Mouse (Mus musculus) G1E (cell line): Measurements from ENCODE around the gene Ces2g. TPM values are rescaled to one million over a fixed set of nuclear protein-coding genes. Genes with fewer than 3 reads are reported as not detected.

ENCODE experiments used
- ATAC-seq: 2 replicates; pipeline ENCODE4 v1.8.0; 2016; ENCODE audit warnings: mild to moderate bottlenecking; ENCODE audit not compliant: insufficient number of reproducible peaks, poor library complexity, low FRiP score, severe bottlenecking; ENCODE audit errors: extremely low read depth
- DNase-seq: peaks from one replicate; pipeline ENCODE4 v3.0.0; 2012; ENCODE audit warnings: low spot score
- H3K27me3 ChIP-seq: 2 replicates; pipeline ENCODE4 v1.6.1; 2012; ENCODE audit warnings: mild to moderate bottlenecking, low read length, inconsistent platforms; ENCODE audit not compliant: insufficient read depth
- H3K36me3 ChIP-seq: replicated peaks from 2 replicates; pipeline ENCODE3; 2012; ENCODE audit warnings: mild to moderate bottlenecking, inconsistent platforms
- H3K4me1 ChIP-seq: 2 replicates; pipeline ENCODE4 v1.6.1; 2012; ENCODE audit warnings: low read depth, low read length, inconsistent platforms, mixed read lengths; ENCODE audit not compliant: insufficient read depth
- H3K4me3 ChIP-seq: 2 replicates; pipeline ENCODE4 v1.5.1; 2012; ENCODE audit warnings: low read depth, mild to moderate bottlenecking, inconsistent platforms, low read length, moderate library complexity, mixed read lengths
- H3K9me3 ChIP-seq: replicated peaks from 2 replicates; pipeline ENCODE4 v1.6.1; 2012; ENCODE audit warnings: inconsistent platforms
- CTCF ChIP-seq: IDR thresholded peaks from 2 replicates; pipeline ENCODE4 v1.5.1; 2012; ENCODE audit warnings: low read depth, low read length, inconsistent platforms, mixed read lengths
- GATA1 ChIP-seq: IDR thresholded peaks from 2 replicates; pipeline ENCODE4 v1.6.1; 2012; ENCODE audit warnings: borderline replicate concordance, low read length, inconsistent platforms, mixed read lengths
- GATA2 ChIP-seq: IDR thresholded peaks from 2 replicates; pipeline ENCODE4 v1.6.1; 2012; ENCODE audit warnings: low read depth, low read length, inconsistent platforms, borderline replicate concordance
- POLR2AphosphoS5 ChIP-seq: IDR thresholded peaks from 2 replicates; pipeline ENCODE4 v1.6.1; 2012; ENCODE audit warnings: low read depth, low read length, inconsistent platforms; ENCODE audit not compliant: insufficient replicate concordance
- TAL1 ChIP-seq: conservative IDR thresholded peaks from 2 replicates; pipeline ENCODE4 v1.6.1; 2012; ENCODE audit warnings: low read depth, low read length, inconsistent platforms, mixed read lengths
- polyA plus RNA-seq: library from polyadenylated mRNA; stranded (reverse); fragments of >175 nt; gene quantifications from 2 replicates; pipeline ENCODE4 v1.2.3, GENCODE M21; 2012
- total RNA-seq, 2 experiments: library from RNA; stranded (forward) in 1 of 2; stranded (reverse) in 1 of 2; fragments of 200-1000 nt in 1 of 2; fragments of >200 nt in 1 of 2; fragmentation: Nextera tagmentation in 1 of 2; gene quantifications; 2 replicates each; pipeline ENCODE4 v1.2.3; 2014 to 2017

The Ces2g gene
- 7.3 and 67.0 TPM in 2 replicates for total RNA-seq (2014; fragmentation: Nextera tagmentation)
- total RNA-seq (2017): 1.1 and 2.0 TPM in 2 replicates
- polyA plus RNA-seq: 0.32 and 0.55 TPM in 2 replicates

DNA sequence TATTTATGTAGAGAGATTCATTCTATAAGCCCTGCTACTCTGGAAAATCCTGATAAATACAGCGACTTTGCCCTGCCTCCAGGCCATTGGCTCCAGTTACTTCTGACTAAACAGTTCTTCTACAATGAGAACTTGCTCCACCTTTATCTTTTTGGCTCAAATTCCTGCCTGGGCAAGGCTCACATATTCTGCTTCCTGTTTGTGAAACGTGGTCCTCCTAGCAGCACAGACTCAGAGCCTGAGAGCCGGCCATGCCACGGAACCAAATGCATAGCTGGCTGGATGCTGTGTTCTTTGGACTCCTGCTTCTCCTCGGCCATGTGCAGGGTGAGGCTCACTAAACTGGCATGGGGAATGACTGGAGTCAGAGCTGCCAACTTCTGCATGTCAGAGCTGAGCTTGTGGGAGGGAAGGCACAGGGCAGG, at the start of gene Ces2g:
Gene Ces2g, plus strand, starts transcription at position 182 of the 425 bp plus-strand sequence.
- TF ChIP-seq CTCF: no peak
- no peak for TF ChIP-seq POLR2AphosphoS5
- TF ChIP-seq TAL1: no peak
- ATAC-seq (no peak), DNase-seq (no peak)
- H3K36me3 ChIP-seq: peaks cover 23% of the 10 kb centered on the region
- no peaks in the 10 kb centered on the region for H3K27me3 ChIP-seq
- peaks cover 27% of the 10 kb centered on the region for H3K4me1 ChIP-seq
- H3K4me3 ChIP-seq: peak within 1 kb of the TSS; percentile 62
- no peaks in the 10 kb centered on the region for H3K9me3 ChIP-seq

DNA sequence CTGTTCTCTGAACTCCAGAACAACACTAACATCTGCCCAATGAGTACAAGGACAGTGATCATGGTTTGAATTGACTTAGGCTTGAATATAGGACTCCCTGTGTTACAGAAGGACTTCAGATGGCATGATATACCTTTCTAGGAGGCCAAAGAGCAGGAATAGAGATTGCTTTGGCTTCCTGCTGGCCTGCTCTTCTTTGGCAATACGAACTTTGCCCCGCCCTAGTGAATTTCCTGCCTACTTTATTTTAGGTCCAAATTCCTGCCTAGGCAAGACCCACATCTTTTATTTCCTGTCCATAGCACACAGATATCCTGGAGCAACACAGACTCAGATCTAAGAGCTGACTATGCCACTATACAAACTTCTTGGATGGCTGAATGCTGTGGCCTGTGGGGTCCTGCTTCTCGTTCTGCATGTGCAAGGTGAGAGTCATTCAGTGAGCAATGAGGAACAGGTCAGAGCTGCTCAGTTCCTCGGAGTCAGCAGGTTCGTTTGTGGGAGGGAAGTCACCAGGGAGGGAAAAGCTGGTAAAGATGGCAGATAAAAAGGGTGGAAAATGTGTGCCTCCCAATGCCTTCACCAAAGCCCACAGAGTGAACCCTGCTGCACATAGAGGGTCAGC, 35.4 kb upstream of the Ces2g start, which contains the start of gene Ces2e:
Gene Ces2e, plus strand, starts transcription at position 289 of the 625 bp plus-strand sequence.
- no peaks in the 10 kb centered on the region for H3K9me3 ChIP-seq
- no peaks in the 10 kb centered on the region for H3K36me3 ChIP-seq
- no peak for DNase-seq
- no peak within 1 kb of the TSS for H3K4me3 ChIP-seq
- TF ChIP-seq CTCF (no peak), TAL1 (no peak), GATA2 (no peak), GATA1 (no peak), POLR2AphosphoS5 (no peak)
- no peak for ATAC-seq
- peaks cover 13% of the 10 kb centered on the region for H3K27me3 ChIP-seq
- no peaks in the 10 kb centered on the region for H3K4me1 ChIP-seq

DNA sequence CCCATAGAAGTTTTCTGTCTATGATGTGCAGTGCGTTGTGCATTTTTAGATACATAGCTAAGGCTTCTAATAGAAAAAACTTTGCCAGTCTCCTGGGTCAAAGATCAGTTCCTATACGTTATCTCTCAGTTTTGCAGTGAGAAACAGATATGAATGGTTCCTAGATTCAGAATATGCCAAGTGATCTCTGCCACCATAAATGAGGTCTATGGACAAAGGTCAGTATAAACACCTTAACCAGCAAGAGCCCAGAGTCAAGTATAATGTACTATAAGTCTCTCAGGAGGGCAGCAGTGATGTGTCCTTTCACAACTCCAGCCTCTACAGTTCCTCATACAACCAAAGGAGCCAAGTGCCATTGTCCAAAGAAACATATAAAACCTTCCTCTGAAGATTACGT, 34.2 kb upstream of the Ces2g start:
- Histone ChIP-seq H3K9me3 (no peaks in the 10 kb centered on the region), H3K27me3 (peaks cover 9% of the 10 kb centered on the region), H3K4me1 (no peaks in the 10 kb centered on the region), H3K4me3 (no peak overlapping the region), H3K36me3 (no peaks in the 10 kb centered on the region)
- no peak for DNase-seq
- TF ChIP-seq TAL1 (no peak), GATA2 (no peak), CTCF (no peak), POLR2AphosphoS5 (no peak), GATA1 (no peak)
- ATAC-seq: no peak

DNA sequence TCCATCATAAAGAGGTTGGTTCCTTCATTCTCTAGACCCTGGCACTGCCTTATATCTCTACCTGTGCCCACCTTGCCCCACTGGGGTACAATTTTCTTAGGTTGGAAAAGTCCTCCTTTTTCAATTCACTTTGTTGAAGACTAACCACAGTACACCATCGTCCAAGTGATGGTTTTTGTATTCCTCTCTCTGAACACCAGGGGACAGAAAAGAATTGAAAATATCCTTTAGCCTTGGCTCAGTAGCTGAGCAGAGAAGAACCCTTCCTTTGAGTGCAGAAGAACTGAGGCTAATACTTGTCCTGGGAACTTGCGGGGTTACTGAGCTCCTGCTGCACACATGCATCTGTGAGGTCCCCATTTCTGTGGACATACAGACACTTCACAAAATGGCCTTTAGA, 16.9 kb upstream of the Ces2g start:
- TF ChIP-seq TAL1 (no peak), GATA2 (no peak), POLR2AphosphoS5 (no peak), GATA1 (no peak), CTCF (no peak)
- no peaks in the 10 kb centered on the region for H3K36me3 ChIP-seq
- DNase-seq (no peak), ATAC-seq (no peak)
- no peaks in the 10 kb centered on the region for H3K4me1 ChIP-seq
- H3K9me3 ChIP-seq: no peaks in the 10 kb centered on the region
- H3K4me3 ChIP-seq: no peak overlapping the region
- H3K27me3 ChIP-seq: peaks cover 11% of the 10 kb centered on the region; the same call in 1 of the 2 replicates

DNA sequence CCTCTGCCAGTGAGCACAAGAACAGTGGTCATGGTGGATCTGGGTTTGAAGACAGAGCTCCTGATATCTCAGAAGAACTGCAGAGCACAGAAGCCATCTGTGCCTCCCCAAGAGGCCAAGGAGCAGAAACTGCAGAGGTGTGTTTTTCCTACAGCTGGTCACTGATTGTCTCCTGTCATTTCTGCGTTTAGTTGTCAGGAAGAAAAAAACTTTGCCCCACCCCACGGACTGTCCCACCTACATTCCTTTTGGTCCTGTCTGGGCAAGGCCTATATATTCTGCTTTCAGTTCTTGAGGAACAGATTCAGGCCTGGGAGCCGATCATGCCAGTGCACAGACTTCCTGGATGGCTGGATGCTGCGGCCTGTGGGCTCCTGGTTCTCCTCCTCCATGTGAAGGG, 14.5 kb upstream of the Ces2g start, which contains the start of gene Ces2f:
Gene Ces2f, plus strand, starts transcription at position 301 of the 400 bp plus-strand sequence.
- DNase-seq (no peak), ATAC-seq (no peak)
- TF ChIP-seq POLR2AphosphoS5 (no peak), CTCF (no peak), TAL1 (no peak), GATA2 (no peak), GATA1 (no peak)
- Histone ChIP-seq H3K27me3 (peaks cover 9% of the 10 kb centered on the region; the same call in 1 of the 2 replicates), H3K4me1 (no peaks in the 10 kb centered on the region), H3K9me3 (no peaks in the 10 kb centered on the region), H3K4me3 (no peak within 1 kb of the TSS), H3K36me3 (no peaks in the 10 kb centered on the region)

DNA sequence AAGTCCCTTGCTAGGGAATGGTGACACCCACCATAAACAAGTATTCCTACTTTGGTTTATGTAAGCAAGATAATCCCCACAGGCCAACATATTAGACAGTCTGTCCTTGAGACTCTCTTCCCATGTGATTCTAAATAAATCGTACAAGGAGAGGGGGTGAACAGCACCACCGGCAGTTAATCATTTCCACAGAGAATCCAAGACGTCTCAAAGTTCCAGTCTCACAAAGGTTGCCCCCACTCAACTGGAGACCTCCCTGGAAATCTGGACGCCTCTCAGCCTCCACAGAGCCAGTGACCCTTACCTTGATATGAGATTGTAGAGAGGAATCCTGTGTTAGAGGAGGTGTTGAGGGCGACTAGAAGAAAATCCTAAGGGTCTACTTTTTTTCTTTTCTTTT, 12.5 kb upstream of the Ces2g start:
- TF ChIP-seq GATA1 (no peak), CTCF (no peak), GATA2 (no peak), POLR2AphosphoS5 (no peak), TAL1 (no peak)
- H3K36me3 ChIP-seq: no peaks in the 10 kb centered on the region

More for the DNA sequence above, 12.5 kb upstream of the Ces2g start:
- Histone ChIP-seq H3K27me3 (peaks cover 9% of the 10 kb centered on the region; the same call in 1 of the 2 replicates), H3K9me3 (no peaks in the 10 kb centered on the region), H3K4me1 (no peaks in the 10 kb centered on the region), H3K4me3 (no peak overlapping the region)
- ATAC-seq (no peak), DNase-seq (no peak)
